Mouse (Mus musculus): Measurements from ENCODE around the gene Otx2. TPM values are rescaled to one million over a fixed set of nuclear protein-coding genes. Genes with fewer than 3 reads are reported as not detected.

Otx2 gene
- polyA plus RNA-seq, 2 experiments from 2014 or later: 0.28 TPM; not detected in 1

- ATAC-seq: no peak
These were observed 4.8 kb downstream of the Otx2 start for GRCm38 (mm10) chr14:48668761-48669303.

DNA sequence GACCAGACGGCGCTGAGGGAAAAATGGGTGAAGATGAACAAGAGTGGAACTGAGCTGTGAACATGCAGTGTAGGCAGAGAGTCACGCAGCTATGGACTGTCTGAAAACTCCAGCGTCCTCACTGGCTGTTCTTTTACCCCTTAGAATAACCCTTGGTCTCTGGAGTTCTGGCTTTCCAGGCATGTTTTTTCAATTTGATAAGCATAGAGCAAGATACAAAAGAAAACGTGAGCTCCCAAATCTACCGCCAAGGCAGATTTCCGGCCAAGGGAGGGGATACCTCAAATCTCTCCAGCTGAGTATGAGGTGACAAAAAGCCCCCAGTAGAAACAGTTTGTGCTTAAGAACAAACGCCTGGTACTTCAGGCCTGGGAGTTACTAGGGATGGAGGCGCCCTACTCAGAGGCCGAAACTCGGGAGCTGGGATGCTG is 5.6 kb downstream of the Otx2 start:
- ATAC-seq: no peak

DNA sequence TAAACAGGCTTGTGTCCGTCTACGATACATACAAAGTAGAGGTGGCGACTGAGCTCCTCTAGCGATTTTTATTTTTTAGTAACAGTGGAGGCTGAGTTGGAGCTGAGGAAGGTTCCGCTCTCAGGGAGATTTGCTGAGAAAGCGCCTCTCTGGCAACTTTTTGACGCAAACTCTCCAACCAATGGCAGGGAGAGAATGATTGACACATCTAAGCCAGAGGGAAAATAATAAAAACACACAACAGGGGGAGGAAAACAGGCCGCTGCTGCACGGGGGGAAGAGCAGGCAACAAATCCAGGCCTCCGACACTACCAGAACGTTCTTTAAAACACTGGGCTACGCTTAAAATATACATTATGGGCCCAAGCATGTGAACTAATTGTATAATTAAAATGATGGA is 6.2 kb downstream of the Otx2 start:
- ATAC-seq: no peak

DNA sequence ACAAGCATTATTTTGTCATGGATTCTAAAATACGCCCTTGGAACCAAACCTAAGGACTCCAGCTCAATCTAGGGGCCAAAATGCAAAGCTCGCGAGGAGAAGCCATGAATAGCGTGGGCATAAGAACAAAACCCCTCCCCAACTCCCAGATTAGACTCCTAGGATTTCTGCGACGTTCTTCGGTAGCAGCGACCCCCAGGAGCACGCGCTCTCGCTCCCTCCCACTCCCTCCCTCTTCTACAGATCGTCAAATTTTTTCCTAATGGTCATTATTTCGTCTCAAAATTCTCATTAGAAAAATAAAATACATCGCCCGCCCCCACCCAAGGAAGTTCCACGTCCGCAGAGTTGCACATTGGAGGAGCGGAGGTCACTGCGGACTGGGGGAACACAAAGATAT is 6.8 kb downstream of the Otx2 start:
- ATAC-seq: no peak

- no peak for ATAC-seq
These were observed 7.6 kb downstream of the Otx2 start for GRCm38 (mm10) chr14:48665816-48666661.

DNA sequence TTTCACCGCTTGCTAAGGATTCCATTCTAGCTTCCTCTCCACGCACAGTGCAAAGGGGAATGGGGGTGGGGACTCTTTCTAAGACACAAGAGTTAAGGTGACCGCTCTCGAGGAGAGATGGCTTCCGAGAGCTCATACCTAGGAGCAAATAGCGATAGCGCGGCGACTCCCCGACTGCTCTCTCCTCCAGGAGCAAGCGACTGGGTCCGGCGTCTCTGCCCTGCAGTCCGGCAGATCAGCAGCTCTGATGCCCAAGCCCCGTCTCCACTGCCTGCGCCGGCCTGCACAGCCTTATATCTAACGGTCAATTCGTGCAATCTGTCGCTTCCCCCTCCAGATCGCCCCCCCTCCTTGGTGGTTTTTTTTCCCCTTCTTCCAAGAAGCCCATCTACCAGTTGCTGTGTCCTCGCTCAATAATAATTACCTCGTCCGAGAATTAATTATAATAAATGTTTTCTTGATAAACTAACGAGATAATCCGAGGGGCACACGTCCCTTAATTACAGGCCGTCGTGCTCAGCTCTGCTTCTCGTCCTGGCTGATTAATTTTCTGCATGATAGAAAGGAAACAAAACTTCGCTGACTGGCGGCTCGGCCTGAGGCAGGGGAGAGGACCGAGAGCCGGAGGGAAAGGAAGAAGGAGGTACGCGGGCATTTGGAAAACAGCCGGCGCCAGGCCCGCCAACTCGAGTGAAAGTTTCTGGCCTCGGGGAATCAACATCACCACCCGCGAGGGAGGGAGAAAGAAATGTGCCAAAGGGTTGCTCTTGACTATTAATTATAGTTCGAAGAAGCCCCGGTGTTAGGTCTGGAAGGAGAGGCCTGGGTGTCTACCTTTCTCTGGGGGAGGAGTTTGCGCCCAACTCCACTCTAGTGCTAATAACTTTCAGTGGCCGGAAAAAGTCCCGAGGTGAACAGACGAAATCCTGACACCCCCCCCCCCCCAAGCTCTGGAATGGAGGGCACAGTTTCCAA is 8.5 kb downstream of the Otx2 start:
- no peak for ATAC-seq

GRCm38 (mm10) chr14:48664001-48664810 is 9.4 kb downstream of the Otx2 start:
- no peak for ATAC-seq

DNA sequence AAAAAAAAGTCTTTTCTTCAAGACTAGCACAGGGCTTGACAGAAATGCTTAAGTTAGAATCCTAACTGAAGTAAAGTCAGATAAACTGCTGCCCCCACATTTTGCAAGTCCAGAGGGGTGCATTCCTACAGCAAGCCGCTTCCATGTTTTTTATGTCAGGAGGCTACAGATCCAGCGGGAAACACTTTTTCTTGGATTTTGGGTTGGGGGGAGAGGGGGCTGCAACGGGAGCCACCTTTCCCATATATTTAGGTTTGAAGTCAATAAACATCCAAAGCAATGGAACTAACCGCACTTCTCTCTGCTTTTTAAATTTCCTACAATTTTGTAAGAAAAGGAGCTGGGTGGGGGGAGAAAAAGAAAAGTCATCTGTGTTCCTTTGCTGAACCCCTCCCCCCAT is 10.1 kb downstream of the Otx2 start:
- ATAC-seq: no peak

- no peak for ATAC-seq
These were observed 10.9 kb downstream of the Otx2 start for GRCm38 (mm10) chr14:48662568-48663236.

- ATAC-seq: no peak
These were observed 11.7 kb downstream of the Otx2 start for GRCm38 (mm10) chr14:48661646-48662567.

- no peak for ATAC-seq
These were observed 12.5 kb downstream of the Otx2 start for GRCm38 (mm10) chr14:48661151-48661550.

DNA sequence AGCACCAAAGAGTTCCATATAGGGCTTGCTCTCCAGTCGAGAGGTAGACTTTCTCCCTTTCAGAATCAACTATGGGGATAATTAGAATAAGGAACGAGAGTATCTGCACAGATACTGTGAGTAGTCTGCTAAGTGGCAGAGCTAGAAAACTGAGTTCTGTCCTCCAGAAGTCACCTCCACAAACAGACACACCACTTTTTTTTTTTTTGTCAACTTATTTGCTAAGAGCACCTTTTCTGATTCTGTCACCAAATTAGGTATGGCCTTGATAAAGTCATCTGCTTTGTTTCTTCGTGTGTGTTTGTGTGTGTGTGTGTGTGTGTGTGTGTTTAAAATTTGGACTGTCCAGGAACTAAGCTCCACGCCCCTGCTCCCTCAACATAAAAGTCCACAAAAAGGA is 13.0 kb downstream of the Otx2 start:
- no peak for ATAC-seq

- ATAC-seq: no peak
These were observed 14.0 kb downstream of the Otx2 start for GRCm38 (mm10) chr14:48659661-48660060.

DNA sequence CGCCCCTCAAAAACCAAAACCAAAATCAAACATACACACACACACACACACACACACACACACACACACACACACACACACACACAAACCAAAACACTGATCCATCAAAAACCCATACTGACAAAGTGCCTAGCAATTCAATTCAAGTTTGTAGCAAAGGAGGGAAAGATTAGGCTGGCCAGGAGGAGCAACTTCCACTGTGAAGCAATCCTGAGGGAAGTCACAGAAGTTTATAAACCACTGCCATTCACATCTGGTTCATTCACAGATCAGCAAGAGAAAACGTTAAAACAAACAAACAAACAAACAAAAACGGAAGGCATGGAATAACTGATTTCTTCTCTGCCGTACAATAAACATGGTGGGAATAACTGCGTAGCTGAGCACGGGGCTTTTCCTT is 16.4 kb downstream of the Otx2 start:
- no peak for ATAC-seq

GRCm38 (mm10) chr14:48656711-48657110 is 16.9 kb downstream of the Otx2 start:
- no peak for ATAC-seq

DNA sequence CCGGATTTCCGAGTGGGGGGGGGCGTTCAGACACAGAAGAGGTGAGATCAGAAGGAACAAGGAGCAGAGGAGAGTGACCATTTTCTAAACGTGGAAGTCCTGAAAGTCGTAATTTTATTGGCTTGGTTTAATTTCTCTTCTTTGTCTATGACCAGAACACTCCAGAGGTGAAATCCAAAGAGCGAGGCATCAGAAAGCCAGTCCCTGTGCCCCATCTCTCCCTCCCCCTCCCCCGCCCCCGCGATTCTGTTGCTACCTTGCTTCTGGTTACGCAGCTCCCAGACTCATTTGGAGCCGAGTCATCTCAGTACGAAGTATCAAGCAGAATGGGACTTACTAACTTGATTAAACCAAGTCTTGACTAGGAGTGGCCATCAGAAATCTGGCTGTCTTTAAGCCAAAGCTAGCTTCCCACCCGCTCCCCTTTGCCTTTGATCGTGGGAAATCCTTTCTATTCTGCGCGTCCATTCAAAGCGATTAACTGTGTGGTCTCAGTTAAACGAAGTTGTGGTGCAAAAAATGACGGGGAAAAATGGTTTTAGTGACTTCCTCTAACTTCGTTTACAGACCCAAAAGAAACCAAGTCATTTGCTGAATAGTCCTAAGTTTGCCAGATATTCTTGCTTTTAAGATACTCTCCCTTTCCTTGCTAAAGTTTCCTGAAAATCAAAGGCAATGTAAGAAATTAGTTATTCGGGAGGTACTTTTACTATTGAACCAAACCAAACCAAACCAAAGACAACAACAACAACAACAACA is 17.6 kb downstream of the Otx2 start:
- ATAC-seq: no peak

- no peak for ATAC-seq
These were observed 18.4 kb downstream of the Otx2 start for GRCm38 (mm10) chr14:48655073-48655791.

DNA sequence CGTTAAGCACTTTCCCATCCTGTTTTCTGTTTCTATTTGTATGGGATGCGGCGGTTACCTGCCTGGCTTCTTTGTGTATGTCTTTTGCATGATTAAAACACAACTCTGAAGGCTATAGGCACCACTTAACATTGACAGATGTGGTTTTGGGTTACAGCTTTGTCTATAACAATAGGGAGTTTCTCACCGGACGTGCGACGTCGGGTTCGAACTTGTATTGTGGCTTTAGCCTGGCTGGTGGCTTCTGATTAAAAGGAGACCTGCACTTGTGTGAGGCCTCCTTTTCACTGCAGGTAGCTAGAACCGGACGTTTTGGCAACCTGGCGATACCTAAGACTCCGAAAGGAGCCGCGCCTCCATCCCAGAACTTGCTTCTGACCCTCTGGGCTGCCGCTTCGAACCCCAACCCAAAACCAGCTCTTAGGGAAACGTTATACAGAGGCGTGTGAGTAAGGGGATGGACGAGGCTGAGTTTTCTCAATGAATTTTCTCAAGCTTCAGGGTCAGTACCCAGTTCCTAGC is 19.0 kb downstream of the Otx2 start:
- ATAC-seq: no peak

Measured in activated CD4-positive, CD25-positive, alpha-beta regulatory T cell, adult 4 months (primary cell).